Mouse (Mus musculus) right cerebral cortex, adult 18-20 months (tissue): ENCODE data around the gene Tmco4.
"Not testable (repeated sequence)": the region's sequence is repeated elsewhere in the genome, so short reads cannot be mapped to it uniquely, and the experiment has no call there.

Experiments used
- DNase-seq: peaks from one replicate; pipeline ENCODE4 v3.0.0; 2022; ENCODE audit warnings: mixed read lengths

Tmco4 gene

DNA sequence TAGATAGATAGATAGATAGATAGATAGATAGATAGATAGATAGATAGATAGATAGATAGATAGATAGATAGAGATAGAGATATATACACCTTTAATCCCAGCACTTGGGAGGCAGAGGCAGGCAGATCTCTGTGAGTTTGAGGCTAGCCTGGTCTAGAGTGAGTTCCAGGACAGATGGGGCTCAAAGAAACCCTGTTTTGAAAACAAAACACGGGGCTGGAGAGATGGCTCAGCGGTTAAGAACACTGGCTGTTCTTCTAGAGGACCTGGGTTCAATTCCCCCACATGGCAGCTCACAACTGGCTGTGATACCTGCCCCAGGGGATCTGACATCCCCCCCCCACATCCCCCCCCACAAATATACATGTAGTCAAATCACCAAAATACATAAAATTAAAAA is 1.9 kb downstream of the Tmco4 start:
- not testable (repeated sequence) for DNase-seq

DNA sequence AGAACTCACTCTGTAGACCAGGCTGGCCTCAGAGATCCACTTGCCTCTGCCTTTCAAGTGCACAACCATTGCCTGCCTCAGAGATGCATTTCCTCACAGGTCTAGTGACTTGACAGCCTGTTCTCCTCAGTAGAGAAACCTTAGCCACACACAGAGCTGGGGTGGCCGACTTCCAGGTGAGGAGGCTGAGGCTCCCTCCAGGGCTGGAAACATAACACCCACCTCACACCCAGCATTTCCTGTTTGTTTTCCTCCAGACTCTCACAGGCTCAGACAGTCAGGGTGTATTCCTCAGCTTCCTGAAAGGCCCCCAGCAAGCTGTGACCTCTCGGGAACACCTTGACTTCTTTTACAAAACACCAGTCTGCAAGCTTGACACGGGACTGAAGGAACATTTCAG is 2.5 kb downstream of the Tmco4 start:
- DNase-seq = no peak

DNA sequence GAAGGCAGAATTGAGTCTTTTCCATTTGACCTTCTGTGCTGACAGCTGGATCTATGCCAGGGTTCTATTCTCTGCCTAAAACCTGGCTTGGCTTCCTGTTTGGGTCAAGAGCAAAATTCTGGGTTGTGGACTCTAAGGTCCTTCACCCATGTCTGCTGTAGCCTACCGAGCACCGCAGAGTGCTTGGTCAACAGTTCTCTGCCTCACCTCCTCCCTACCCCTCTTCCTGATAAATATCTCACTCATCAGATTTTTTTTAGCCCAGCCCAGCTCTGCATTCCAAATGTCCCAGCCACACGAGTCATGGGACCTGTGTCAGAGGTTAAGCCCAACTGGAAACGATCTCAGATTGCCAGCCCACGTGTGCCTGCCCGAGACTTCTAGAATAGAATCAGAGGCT is 3.4 kb downstream of the Tmco4 start:
- no peak for DNase-seq

DNA sequence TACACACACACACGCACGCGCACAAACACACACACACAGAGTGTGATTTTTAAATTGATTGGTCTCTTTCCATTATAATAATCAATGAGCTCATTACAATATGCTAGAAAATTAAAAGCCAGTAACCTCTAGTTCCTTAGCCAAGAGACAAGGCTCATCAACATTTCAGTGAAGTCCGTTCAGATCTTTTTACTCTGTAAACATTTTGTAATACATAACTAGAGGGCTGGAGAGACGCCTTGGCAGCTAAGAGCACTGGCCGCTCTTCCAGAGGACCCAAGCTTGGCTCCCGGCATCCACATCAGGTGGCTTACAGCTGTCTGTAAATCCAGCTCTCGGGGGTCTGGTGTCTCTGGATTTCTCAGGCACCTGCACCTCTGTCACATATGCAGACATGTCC is 7.3 kb downstream of the Tmco4 start:
- no peak for DNase-seq

DNA sequence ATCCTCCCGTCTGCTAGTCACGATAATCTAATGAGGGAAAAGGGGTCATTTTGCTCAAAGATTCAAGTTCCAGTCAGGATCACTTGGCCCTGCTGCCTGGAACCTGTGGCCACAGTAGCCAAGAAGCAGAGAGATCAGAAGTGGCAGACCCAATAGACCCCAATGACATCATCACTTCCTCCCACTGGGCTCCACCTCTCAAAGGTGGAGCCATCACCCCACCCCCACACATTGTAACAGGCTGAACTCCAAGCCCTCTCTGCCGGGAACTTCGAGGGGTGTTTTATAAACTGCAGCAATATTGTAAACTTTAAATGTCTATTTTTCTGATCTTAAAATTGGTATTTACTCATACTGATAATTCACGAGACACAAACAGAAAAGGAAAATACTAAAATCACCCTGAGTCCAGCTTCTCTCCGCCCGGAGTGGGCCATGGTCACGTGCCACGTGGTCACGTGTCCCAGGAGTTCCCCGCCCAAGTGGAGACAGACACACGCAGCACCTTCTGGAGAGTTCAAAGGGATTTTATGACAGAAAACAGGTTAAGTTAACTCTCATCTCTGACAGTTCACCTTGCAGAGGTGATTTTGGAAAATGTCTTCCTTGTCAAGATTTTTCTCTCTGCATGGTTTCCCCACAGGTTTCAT is 8.2 kb downstream of the Tmco4 start:
- DNase-seq = no peak

DNA sequence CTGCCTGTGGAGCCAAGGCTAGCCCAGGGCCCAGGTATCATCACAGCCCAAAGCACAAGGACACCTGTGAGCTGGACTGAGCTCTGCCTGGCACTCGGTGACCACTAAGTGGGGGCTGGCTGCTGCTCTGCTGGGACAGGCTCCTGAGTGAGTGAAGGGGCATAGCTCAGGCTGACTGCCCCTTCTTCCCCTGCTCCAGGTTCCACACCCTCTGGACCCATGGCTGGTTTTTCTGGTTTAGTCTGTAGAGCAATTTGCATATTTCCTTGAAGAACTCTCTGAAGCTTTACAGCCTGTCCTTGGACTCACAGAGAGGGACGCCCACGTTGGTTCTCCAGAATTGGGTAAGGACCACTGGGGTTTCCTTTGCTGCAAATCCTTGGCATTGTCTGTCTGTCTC is 10.7 kb downstream of the Tmco4 start:
- DNase-seq = no peak

DNA sequence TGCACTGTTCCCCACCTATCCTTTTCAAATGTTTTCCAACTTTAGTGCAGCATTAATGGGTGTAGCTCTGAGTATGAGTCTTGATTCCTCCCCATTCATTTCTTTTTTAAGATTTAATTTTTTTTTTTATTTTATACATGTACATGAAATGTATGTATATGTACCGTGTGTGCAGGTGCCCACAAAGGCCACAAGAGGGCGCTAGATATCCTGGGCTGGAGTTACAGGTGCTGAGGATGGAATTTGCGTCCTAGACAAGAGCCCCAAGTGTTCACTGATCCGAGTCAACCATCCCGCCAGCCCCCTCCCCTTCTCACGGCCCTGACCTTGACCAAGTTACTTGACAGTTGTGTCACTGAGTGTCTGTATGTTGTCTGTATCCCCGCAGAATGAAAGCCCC is 12.1 kb downstream of the Tmco4 start:
- DNase-seq = no peak

DNA sequence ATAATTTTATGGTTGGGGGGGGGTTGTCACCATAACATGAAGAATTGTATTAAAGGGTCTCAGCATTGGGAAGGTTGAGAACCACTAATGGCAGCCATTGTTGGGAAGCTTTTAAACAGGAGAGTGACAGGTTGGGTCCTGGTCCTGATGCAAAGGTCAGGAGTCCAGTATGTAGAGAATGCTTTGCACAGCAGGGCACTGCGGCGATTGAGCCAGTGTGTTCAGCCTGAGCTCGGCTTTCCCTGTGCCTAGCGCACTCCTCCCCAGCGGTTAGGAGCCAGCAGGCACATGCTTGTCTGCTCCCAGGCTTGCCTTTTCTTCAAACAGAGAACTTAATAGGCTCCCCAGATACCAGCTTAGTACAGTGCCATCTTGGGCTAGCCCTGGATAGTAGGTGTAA is 13.6 kb downstream of the Tmco4 start:
- no peak for DNase-seq

DNA sequence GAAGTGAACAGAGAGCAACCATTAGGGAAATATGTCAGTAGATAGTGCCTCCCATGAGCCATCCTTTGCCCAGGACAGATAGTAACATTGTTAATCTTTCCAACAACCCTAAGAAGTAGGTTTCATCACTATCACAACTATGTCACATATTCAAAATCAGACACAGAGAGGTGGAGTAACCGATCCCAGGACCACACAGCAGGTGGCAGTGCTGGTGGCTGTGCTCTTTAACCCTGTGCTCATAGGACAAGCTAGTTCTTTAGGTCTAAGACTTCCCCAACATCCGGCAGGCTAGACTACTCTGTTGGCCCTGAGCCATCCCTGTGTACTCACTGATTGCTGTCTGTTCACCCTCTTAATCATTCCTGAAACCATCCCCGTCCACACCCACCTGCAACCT is 21.7 kb downstream of the Tmco4 start:
- DNase-seq = no peak

DNA sequence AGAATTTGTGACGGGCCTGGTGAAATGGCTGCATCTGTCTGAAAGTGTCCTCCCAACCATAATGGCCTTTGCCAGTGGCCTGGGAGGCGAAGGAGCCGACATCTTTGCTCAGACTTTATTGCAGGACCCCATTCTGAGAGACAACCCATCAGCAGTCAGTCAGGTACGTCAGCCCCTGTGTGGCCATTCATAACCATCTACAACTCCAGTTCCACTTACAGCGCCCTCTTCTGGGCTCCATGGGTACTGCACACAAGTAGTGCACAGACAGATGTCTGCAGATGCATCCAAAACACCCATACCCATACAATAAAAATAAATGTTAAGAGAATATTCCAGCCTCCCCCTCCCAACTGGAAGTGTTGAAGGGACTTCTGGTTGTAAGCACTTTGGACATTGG is 23.7 kb downstream of the Tmco4 start:
- no peak for DNase-seq

DNA sequence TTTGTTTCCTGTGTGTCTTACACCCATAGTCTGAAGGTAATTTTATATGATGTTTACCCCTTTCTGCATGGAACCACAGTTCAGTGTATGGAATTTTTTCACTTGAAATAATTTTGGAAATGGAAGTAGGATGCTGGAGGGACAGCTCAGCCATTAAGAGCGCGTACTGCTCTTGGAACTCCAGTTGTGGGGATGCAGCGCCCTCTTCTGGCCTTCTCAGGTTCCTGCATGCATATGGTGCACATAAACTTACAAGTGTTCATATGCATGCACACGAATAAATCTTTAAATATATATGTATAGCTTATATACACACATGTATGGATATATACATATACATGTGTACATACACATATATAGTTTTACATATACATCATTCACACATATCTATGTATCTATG is 24.4 kb downstream of the Tmco4 start:
- no peak for DNase-seq

DNA sequence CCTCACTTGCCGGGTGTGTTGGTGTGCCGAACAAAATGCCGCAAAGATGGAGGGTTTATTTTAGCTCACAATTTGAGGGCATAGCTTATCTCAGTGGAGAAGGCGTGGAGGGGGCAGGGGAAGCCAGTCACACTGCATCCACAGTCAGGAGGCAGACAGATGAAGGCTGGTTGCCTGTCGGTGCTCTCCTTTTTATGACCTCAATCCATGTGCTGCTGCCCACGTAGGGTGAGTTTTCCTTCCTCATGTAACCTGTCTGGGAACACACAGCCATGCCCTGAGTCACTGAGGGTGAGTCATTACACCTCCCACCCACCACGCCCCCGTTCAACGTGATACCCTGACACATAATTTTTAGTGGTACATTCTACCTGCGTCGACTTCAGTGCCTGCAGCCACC is 25.9 kb downstream of the Tmco4 start:
- peak; percentile 77 for DNase-seq

DNA sequence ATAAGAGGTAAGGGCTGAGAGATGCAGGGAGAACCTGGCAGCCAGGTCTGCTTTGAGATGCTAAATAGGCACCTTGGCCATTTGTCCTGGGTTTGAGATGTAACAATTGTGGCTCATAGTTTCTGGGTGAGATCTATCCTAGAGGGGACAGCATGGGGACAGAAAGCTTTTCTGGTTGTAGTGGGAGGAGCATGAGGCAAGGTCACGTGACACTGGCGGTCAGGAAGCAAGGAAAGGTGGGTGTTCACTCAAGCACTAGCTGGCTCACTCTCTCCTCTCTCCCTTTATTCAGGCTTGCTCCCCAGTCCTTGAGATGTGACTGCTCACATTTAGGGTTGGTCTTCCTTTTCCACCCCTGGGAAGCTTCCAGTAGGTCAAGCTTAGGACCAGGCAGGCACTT is 28.3 kb downstream of the Tmco4 start:
- DNase-seq = no peak

DNA sequence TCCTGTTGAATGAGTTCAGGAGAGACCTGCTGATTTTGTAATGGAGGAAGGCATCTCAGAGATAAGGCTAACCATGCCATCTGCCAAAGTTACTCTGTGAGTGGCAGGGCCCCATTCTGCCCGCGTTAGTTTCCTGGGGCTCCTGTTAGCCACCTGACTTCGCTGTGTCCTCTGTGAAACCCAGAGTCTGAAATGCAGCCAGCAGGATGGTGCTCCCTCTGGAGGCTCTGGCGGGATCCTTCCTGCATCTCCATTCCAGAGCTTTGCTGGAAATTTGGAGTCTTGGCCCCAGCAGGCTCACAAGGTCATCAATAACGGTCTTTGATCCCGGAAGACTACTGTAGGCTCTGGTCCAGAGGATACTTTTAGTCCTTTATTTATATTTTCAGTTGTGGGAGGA is 28.7 kb downstream of the Tmco4 start:
- peak; percentile 21 for DNase-seq

DNA sequence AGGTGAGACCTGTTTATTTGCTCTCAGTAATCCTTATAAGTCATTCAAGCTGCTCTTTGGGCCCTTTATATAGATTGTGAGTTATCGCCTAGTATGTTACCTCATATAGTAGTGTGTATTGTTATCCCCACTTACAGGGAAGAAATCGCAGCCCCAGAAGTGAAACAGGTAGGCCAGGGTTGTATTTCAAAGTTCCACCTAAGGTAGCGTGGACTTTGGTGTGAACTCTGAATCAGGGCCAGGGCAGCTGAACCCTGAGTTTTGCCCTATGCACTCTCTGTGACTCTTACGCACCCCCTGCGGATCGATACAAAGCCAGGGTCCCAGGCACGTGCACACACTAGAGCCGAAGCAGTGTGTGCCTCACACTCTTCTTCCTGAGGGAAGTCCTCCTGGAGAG is 31.4 kb downstream of the Tmco4 start:
- no peak for DNase-seq

DNA sequence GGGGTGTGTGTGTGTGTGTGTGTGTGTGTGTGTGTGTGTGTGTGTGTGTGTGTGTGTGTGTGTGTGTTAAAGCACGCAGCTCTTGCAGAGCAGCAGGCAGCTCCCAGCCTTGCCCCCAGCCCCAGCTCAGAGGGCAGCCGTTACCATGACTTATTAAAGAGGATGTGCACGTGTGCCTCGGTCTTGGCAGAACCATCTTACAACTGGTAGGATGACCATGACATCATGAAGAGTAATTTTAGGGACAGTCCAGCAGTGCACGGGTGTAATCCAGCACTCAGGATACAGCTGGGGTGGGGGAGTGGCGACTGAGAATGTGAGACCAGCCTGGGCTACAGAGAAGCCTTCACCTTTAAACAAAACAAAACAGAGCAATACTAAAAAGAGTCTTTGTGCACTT is 32.5 kb downstream of the Tmco4 start:
- DNase-seq = no peak

DNA sequence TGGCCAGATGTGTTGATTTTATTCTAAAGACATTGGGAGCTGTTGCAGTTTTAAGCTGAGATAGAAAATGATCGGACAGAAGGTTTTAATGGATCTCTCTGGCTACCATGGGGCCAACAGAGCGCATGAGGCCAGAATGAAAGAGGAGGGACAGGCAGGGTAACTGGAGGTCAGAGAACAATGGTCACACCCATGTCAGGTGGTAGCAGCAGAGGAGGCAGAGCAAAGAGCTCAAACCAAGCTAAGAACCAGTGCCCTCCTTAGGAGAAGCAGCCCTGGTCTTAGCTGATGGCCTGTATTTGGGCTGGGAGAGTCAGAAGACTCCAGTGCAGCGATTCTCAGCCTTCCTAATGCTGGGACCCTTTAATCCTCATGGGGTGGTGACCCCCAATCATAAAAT is 34.7 kb downstream of the Tmco4 start:
- DNase-seq = no peak

DNA sequence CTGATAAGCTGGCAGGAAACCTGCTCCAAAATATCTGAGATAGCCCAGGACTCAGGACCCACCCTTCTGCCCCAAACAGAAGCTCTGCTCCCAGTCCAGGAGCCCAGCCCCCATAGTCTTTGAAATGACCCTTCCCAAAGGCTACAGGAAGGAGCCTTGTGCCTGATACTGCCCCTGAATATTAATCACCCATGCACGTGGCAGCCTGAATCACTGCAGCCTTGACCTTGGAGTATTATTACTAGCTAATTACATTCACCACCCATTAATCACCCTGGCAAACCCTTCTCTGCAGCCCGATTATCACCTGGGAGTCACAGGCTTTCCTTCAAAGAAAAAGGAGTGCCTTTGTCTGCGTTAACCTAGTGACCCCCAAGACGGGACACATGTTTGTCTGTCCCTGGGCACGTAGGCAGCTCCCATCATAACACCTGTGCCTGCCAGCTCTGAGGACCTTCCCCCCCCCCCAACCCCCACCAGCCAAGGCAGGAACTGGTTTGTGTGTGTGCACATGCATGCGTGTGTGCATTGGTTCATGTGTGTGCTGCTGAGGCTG is 35.4 kb downstream of the Tmco4 start:
- DNase-seq = no peak

DNA sequence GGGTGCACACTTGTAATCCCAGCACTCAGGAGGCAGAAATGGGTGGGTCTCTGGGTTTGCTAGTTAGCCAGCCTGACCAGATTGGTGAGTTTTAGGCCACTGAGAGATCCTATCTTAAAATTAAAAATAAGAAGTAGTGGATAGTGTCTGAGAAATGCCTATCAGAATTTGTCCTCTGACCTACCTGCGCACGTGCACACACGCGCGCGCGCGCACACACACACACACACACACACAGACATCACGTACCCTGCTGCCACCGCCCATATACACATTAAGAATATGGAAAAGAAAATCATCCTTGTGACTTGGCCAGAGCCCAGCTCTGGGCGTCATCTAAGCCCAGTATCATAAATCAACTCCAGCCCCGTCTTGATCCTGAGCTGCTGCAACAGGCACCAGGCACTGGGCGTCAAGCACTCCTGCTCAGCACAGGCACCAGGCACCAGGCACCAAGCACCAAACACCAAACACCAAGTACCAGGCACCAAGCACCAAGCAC is 38.6 kb downstream of the Tmco4 start:
- no peak for DNase-seq

DNA sequence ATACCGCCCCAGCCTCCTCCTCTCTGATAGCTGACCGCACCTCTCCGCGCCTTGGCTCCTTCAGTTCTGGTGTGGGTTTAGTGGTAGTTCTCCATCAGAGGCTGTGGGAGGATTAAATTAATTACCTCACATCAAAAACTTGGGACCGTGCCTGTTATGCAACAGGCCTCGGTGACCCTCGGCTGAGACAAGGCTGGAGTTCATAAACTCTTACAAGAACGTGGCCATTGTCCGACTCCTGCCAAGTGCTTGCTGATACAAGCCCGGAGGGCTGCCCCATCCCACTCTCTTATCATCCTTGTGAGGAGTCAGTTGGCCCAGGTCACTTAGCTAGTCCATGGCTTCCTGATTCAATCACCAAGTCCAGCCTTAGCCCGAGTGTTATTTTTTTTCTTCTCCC is 40.6 kb downstream of the Tmco4 start:
- no peak for DNase-seq

DNA sequence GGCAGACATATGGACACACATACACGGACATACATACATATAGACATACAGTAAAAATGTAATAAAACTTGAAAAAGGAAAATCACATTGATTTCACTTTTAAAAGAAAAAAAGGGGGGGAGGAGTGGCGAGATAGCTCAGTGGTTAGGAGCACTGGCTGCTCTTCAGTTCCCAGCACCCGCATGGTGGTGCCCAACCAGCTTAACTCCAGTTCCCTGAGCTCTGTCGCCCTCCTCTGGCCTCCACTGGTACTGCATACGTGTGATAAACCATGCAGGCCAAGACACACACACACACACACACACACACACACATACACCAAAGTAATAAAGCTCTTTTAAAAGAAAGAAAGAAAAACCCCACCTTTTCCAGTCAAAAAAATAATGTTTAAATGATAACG is 42.1 kb downstream of the Tmco4 start:
- no peak for DNase-seq

DNA sequence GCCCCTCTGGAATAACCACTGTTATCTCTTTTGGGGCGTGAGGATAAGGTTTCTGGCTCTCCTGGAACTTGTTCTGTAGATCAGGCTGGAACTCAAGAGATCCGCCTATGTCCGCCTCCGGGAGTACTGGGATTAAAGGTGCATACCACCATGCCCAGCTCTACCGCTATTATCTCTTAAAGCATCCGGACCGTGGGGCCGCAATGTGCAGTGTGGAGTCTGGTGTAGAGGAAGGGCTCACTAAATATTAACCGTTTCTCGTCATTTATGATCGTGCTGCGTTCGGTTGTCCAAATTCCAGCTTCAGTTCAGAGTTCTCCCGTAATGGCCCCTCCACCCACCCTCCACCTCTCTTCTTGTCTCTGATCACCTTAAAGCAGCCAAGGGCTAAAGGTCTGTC is 45.7 kb downstream of the Tmco4 start:
- DNase-seq = no peak

DNA sequence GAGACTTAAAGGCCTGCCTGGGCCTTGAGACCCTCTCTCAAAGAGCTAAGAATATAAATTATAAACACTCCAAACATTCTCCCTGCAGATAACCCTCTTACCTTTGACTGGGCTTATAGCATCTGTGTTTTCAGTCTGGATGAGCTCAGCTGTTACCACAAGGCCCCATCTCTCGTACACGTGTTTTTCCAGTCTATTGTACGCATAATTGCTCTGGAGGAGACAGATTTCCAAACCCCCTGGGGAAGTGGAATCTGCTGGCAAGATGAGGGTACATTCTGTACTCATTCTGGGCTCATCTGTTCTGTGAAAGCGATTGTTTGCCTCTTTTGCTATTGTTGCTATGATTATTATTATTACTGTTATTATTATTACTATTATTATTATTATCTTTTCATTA is 46.3 kb downstream of the Tmco4 start:
- no peak for DNase-seq

DNA sequence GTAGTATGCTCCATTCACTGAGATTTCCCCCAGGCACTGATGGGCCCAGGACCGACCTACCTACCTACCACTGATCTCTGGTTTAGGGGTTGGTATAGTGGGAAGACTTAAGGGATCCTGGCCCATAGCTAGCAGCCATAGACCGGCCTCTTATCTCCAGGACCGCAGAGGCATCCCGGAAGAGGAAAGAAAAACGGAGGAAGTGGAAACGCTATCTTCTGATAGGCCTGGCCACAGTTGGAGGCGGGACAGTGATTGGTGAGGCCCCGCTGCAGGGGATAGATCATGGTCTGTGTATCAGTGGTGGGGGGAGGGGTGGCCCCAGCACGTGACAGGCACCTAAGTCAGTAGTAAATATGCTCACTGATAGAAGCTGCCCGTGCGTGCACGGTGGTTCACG is 46.7 kb downstream of the Tmco4 start:
- DNase-seq = no peak

DNA sequence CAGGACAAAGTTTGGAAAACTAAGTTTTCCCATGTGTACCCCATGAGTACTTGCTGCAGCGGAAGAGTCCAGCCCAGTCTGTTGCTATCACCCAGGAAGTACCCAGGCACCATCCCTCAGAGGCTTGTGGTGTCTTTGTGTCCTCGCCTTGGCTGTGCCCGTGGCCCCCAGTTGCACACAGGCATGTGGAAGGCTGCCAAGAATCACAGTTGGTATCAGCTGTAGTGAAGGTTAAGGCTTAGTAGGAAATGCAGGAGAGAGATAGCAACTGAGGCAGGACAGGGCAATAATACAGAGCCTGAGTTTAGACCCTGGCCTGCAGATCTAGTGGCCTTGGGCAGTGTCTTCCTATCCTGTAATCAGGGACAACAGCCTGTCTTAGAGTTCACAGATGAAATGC is 47.7 kb downstream of the Tmco4 start:
- DNase-seq = no peak
